ENCODE assay signal across 31 mouse cellular contexts in genomic region chr6:136936361-136936760, GRCm38 (mm10). TPM values are rescaled to one million over a fixed set of nuclear protein-coding genes. Genes with fewer than 3 reads are reported as not detected.
"Had no signal": no experiment of that assay in that cellular context is flagged by ENCODE, and none has a peak within 500 bp of the region (broad histone marks: within the 10 kb centered on the region; RNA-seq: fewer than 3 reads in every experiment).

No protein-coding gene starts in this region.

- H3K9me3 ChIP-seq: heart, embryonic 10.5 days; heart, embryonic 12.5 days; hindbrain, embryonic 10.5 days; hindbrain, embryonic 12.5 days; hindbrain, embryonic 15.5 days; intestine, embryonic 15.5 days; limb, embryonic 10.5 days; limb, embryonic 12.5 days; liver, embryonic 13.5 days had no signal

- H3K36me3 ChIP-seq: heart, embryonic 10.5 days; hindbrain, embryonic 10.5 days; hindbrain, embryonic 12.5 days; hindbrain, embryonic 15.5 days; intestine, embryonic 15.5 days; limb, embryonic 10.5 days; limb, embryonic 12.5 days had no signal

- H3K27me3 ChIP-seq: heart, embryonic 12.5 days; hindbrain, embryonic 12.5 days; hindbrain, embryonic 15.5 days; intestine, embryonic 15.5 days; limb, embryonic 12.5 days; liver, embryonic 13.5 days had no signal

- H3K4me1 ChIP-seq: hindbrain, embryonic 12.5 days; hindbrain, embryonic 15.5 days had no signal

- H3K4me2 ChIP-seq: heart, embryonic 12.5 days; hindbrain, embryonic 12.5 days; hindbrain, embryonic 15.5 days; intestine, embryonic 15.5 days; limb, embryonic 12.5 days; liver, embryonic 11.5 days; liver, embryonic 13.5 days had no signal

- H3K27ac ChIP-seq: gastrocnemius, adult 2 months; heart, embryonic 10.5 days; hindbrain, embryonic 10.5 days; hindbrain, embryonic 12.5 days; hindbrain, embryonic 15.5 days; hindbrain, postnatal 0 days; intestine, embryonic 15.5 days; layer of hippocampus, adult 2 months; left cerebral cortex, adult 2 months; limb, embryonic 10.5 days; limb, embryonic 12.5 days; liver, embryonic 13.5 days had no signal

- H3K9ac ChIP-seq: heart, embryonic 12.5 days; hindbrain, embryonic 12.5 days; hindbrain, embryonic 15.5 days; intestine, embryonic 15.5 days; limb, embryonic 12.5 days; liver, embryonic 13.5 days had no signal

- ATAC-seq: hindbrain, postnatal 0 days; inflammation-experienced regulatory T-cells, adult 6 months; intestine, embryonic 15.5 days; intestine, postnatal 0 days had no signal

- DNase-seq: gastrocnemius, adult 2 months; gastrocnemius, postnatal 10 days; gastrocnemius, postnatal 25 days; heart, postnatal 10 days; heart, postnatal 4 days; kidney, adult 18-20 months; kidney, adult 8-10 months; kidney, postnatal 10 days; kidney, postnatal 25 days; kidney, postnatal 4 days; liver; liver, embryonic 13.5 days had no signal

- H3K4me3 ChIP-seq: gastrocnemius, adult 2 months; heart, embryonic 10.5 days; heart, embryonic 12.5 days; hindbrain, embryonic 10.5 days; hindbrain, embryonic 12.5 days; hindbrain, embryonic 15.5 days; intestine, embryonic 15.5 days; layer of hippocampus, adult 2 months; left cerebral cortex, adult 2 months; limb, embryonic 10.5 days; limb, embryonic 12.5 days; liver, embryonic 13.5 days had no signal

RNA-seq across cellular contexts. Expression of gene Pde6h, which starts 12.7 kb away (rescaled TPM):
- total RNA-seq: gastrocnemius, adult 2 months; gastrocnemius, postnatal 10 days; gastrocnemius, postnatal 25 days; gastrocnemius, postnatal 4 days; granulocyte monocyte progenitor cell, adult 5-6 weeks; heart, postnatal 10 days; heart, postnatal 25 days; heart, postnatal 4 days; hindbrain, postnatal 0 days had no signal
- polyA plus RNA-seq: heart, embryonic 10.5 days; heart, embryonic 14.5 days; hindbrain, embryonic 10.5 days; hindbrain, embryonic 12.5 days; inflammation-experienced regulatory T-cells, adult 6 months; intestine, embryonic 15.5 days; limb, embryonic 10.5 days; liver, embryonic 11.5 days; liver, embryonic 13.5 days had no signal

RNA-seq across cellular contexts. Expression of gene Erp27, which starts 14.4 kb away (rescaled TPM):
- total RNA-seq: gastrocnemius, postnatal 25 days; gastrocnemius, postnatal 4 days; heart, postnatal 10 days; heart, postnatal 25 days; hindbrain, postnatal 0 days; left cerebral cortex, postnatal 36 days had no signal
- polyA plus RNA-seq: hindbrain, embryonic 10.5 days; hindbrain, embryonic 12.5 days; hindbrain, embryonic 15.5 days; hindbrain, postnatal 0 days had no signal
